Mouse (Mus musculus) CH12.LX (cell line): Measurements from ENCODE around the gene Grin2c. TPM values are rescaled to one million over a fixed set of nuclear protein-coding genes. Genes with fewer than 3 reads are reported as not detected.
A peak's percentile ranks its signal among the peaks of the same experiment; 100 is the strongest.

Source experiments
- DNase-seq: peaks from one replicate; pipeline ENCODE4 v3.0.0-alpha.2; 2013; ENCODE audit errors: extremely low read depth
- H3K27ac ChIP-seq: 2 replicates; pipeline ENCODE4 v1.5.1; 2012; ENCODE audit warnings: low read depth, mild to moderate bottlenecking, control low read depth, moderate library complexity; ENCODE audit not compliant: insufficient read depth
- H3K27me3 ChIP-seq: replicated peaks from 2 replicates; pipeline ENCODE3; 2012; ENCODE audit warnings: inconsistent platforms
- H3K36me3 ChIP-seq, 2 experiments: replicated peaks in 1 of 2; 2 replicates each; pipeline versions ENCODE3 to v1.6.1; 2012; ENCODE audit warnings: inconsistent platforms in 1 of 2, low read length in 1 of 2, mild to moderate bottlenecking in 1 of 2, mixed read lengths in 1 of 2, moderate library complexity in 1 of 2; ENCODE audit not compliant: control insufficient read depth in 1 of 2, insufficient read depth in 1 of 2
- H3K4me1 ChIP-seq, 2 experiments: 2 replicates each; pipeline ENCODE4 v1.6.1; 2012; ENCODE audit warnings: inconsistent platforms in 1 of 2, moderate library complexity in 1 of 2; ENCODE audit not compliant: insufficient read depth in 2 of 2, control insufficient read depth in 1 of 2
- H3K4me2 ChIP-seq: 2 replicates; pipeline ENCODE4 v1.6.1; 2012; ENCODE audit warnings: low read depth, mild to moderate bottlenecking, control low read depth; ENCODE audit not compliant: poor library complexity, insufficient read depth, severe bottlenecking
- H3K4me3 ChIP-seq, 3 experiments: fragments of 150-350 bp in 1 of 3; sonication (generic) in 1 of 3; replicated peaks in 1 of 3; 2 replicates each; pipeline versions ENCODE3 to v1.5.1; 2011 to 2012; ENCODE audit warnings: low read depth in 2 of 3, low read length in 2 of 3, mild to moderate bottlenecking in 2 of 3, moderate library complexity in 2 of 3, control low read depth in 1 of 3, improper control_type of control experiment in 1 of 3, inconsistent platforms in 1 of 3, mixed read lengths in 1 of 3; ENCODE audit not compliant: poor library complexity in 1 of 3
- H3K79me2 ChIP-seq: replicated peaks from 2 replicates; pipeline ENCODE4 v1.6.1; 2012; ENCODE audit warnings: mild to moderate bottlenecking, moderate library complexity; ENCODE audit not compliant: control insufficient read depth, poor library complexity, insufficient read depth, severe bottlenecking; ENCODE audit errors: extremely low read depth
- H3K9ac ChIP-seq: 2 replicates; pipeline ENCODE4 v1.6.1; 2012; ENCODE audit warnings: low read depth, mild to moderate bottlenecking, control low read depth, moderate library complexity; ENCODE audit not compliant: insufficient read depth
- H3K9me3 ChIP-seq: replicated peaks from 2 replicates; pipeline ENCODE3; 2012; ENCODE audit warnings: low read length, inconsistent platforms, mixed read lengths
- BHLHE40 ChIP-seq: IDR thresholded peaks from 2 replicates; pipeline ENCODE4 v1.6.1; 2011; ENCODE audit warnings: mild to moderate bottlenecking, low read depth, low read length, improper control_type of control experiment
- CTCF ChIP-seq, 2 experiments: IDR thresholded peaks in 1 of 2; conservative IDR thresholded peaks in 1 of 2; 2 replicates each; pipeline ENCODE4 v1.5.1; 2011 to 2012; ENCODE audit warnings: low read depth in 2 of 2, low read length in 2 of 2, improper control_type of control experiment in 1 of 2, inconsistent platforms in 1 of 2, mild to moderate bottlenecking in 1 of 2, moderate library complexity in 1 of 2
- ETS1 ChIP-seq: conservative IDR thresholded peaks from 2 replicates; pipeline ENCODE4 v1.6.1; 2012; ENCODE audit warnings: low read depth, mild to moderate bottlenecking, inconsistent platforms, low read length, improper control_type of control experiment, moderate library complexity
- JUND ChIP-seq: conservative IDR thresholded peaks from 2 replicates; pipeline ENCODE4 v1.6.1; 2011; ENCODE audit warnings: low read depth, low read length, improper control_type of control experiment
- MEF2A ChIP-seq: IDR thresholded peaks from 2 replicates; pipeline ENCODE4 v1.6.1; 2014; ENCODE audit warnings: low read depth, mild to moderate bottlenecking, inconsistent platforms, low read length, improper control_type of control experiment, borderline replicate concordance
- NRF1 ChIP-seq: IDR thresholded peaks from 2 replicates; pipeline ENCODE4 v1.6.1; 2014; ENCODE audit warnings: low read depth, mild to moderate bottlenecking, inconsistent platforms, low read length, improper control_type of control experiment, moderate library complexity
- PAX5 ChIP-seq: IDR thresholded peaks from 2 replicates; pipeline ENCODE4 v1.6.1; 2012; ENCODE audit warnings: low read length, inconsistent platforms, mixed read lengths
- RAD21 ChIP-seq: IDR thresholded peaks from 2 replicates; pipeline ENCODE4 v1.6.1; 2011; ENCODE audit warnings: low read depth, mild to moderate bottlenecking, low read length, improper control_type of control experiment, moderate library complexity
- SIN3A ChIP-seq: IDR thresholded peaks from 2 replicates; pipeline ENCODE4 v1.6.1; 2012; ENCODE audit warnings: low read length, improper control_type of control experiment, inconsistent platforms
- SMC3 ChIP-seq: IDR thresholded peaks from 2 replicates; pipeline ENCODE4 v1.6.1; 2011; ENCODE audit warnings: low read depth, low read length, improper control_type of control experiment
- TBP ChIP-seq: conservative IDR thresholded peaks from 2 replicates; pipeline ENCODE4 v1.6.1; 2011; ENCODE audit warnings: low read depth, low read length, improper control_type of control experiment
- TCF12 ChIP-seq: IDR thresholded peaks from 2 replicates; pipeline ENCODE4 v1.6.1; 2014; ENCODE audit warnings: low read depth, mild to moderate bottlenecking, inconsistent platforms, low read length, improper control_type of control experiment
- ZNF384 ChIP-seq: IDR thresholded peaks from 2 replicates; pipeline ENCODE4 v1.6.1; 2012; ENCODE audit warnings: low read depth, low read length, improper control_type of control experiment, inconsistent platforms
- dilution Hi-C: fragments of 300-500 bp; cut with MboI; formaldehyde crosslinking; loops from 2 replicates; pipeline ENCODE4 v1.14.3; 2020; ENCODE audit warnings: low sequenced_read_pairs; ENCODE audit not compliant: extremely low pct_unique_long_range_greater_than_20kb, extremely low pct_ligation_motif_present
- in situ Hi-C: fragments of 300-500 bp; cut with MboI; formaldehyde crosslinking; loops from 3 replicates; pipeline ENCODE4 v1.14.3; 2019; ENCODE audit warnings: low sequenced_read_pairs, low pct_ligation_motif_present, low pct_unique_long_range_greater_than_20kb, mixed read lengths
- polyA plus RNA-seq: library from polyadenylated mRNA; unstranded; fragments of >175 nt; gene quantifications from 2 replicates; pipeline ENCODE4 v1.2.1, GENCODE M21; 2012; ENCODE audit warnings: low read depth; ENCODE audit not compliant: insufficient read length
- total RNA-seq, 2 experiments: library from RNA; depleted of rRNA; stranded (reverse); fragments of 300-350 nt in 1 of 2; fragments of >200 nt in 1 of 2; gene quantifications; 2 replicates each; pipeline ENCODE4 v1.2.3; 2012 to 2014

The Grin2c gene
- total and polyA plus RNA-seq, 3 experiments, result 0.04 TPM; not detected in 2

GRCm38 (mm10) chr11:115234320-115235044 lies 32.6 kb downstream of the Grin2c start:
- dilution Hi-C loops, result no loop called here
- Histone ChIP-seq H3K4me1 (peaks cover 26 to 69% of the 10 kb centered on the region in 2 experiments), H3K36me3 (peaks cover 8 to 53% of the 10 kb centered on the region in 2 experiments)

DNA sequence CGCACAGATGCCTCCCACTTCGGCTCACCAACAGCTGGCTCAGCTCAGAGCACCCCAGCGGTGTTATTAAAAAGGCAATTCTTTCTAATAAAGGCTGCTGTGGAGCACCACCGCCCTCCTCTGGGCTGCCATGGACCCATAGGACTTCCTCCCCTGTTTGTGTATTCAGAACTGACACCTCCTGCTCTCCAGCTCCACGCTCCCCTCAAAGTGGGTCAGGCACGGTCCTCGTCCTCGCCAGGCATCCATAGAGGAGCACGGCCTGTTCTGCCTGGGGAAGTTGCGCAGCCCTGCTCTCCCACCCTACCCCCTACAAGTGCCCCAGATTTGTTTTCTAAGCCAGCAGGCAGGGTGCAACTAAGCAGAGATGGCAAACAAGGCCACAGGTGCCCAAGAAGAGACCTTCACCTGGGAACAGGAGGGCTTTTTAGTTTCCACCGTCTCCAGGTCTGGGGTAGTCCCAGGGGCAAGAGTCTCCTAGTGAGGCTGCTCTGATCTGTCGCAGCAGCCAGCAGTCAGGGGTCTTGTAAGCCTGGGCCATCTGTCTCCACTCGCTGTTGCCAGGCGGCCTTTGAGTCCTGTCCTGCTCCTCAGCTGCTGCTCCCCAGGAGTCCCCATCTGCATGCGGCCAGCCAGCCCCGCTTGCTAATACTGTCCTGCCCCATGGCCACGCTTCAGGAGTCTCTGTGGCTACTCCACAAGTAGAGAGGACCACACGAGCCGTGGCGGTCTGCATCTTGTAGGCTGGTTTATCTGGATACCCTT lies 33.3 kb downstream of the Grin2c start:
- no peak for DNase-seq
- Histone ChIP-seq H3K4me1 (peaks cover 31 to 77% of the 10 kb centered on the region in 2 experiments), H3K9ac (no peak overlapping the region), H3K79me2 (no peaks in the 10 kb centered on the region), H3K4me2 (no peak overlapping the region), H3K9me3 (no peaks in the 10 kb centered on the region), H3K4me3 (no peak overlapping the region), H3K27ac (no peak overlapping the region), H3K36me3 (peaks cover 11 to 53% of the 10 kb centered on the region in 2 experiments), H3K27me3 (no peaks in the 10 kb centered on the region)
- in situ Hi-C loops (loop anchor here (5.0 kb wide), 2 partner anchors 39 to 71 kb away; partner anchors contain the start of gene Slc9a3r1), dilution Hi-C loops (no loop called here)
- peak in 1 of 2 experiments; percentile 54; a peak in 2 of 4 replicates for TF ChIP-seq CTCF (conservative IDR thresholded peaks at IDR 0.05 in 1 of 2, IDR thresholded peaks at IDR 0.05 in 1 of 2; ENCODE audit: low read depth in 2 of 2, low read length in 2 of 2)
- peak; percentile 59 for TF ChIP-seq RAD21
- peak; percentile 34 for TF ChIP-seq SMC3
- no peak for TF ChIP-seq NRF1

More at GRCm38 (mm10) chr11:115234320-115235044, 32.6 kb downstream of the Grin2c start:
- Histone ChIP-seq H3K27ac (no peak overlapping the region), H3K4me2 (no peak overlapping the region), H3K9me3 (no peaks in the 10 kb centered on the region), H3K9ac (no peak overlapping the region), H3K4me3 (no peak overlapping the region), H3K79me2 (no peaks in the 10 kb centered on the region), H3K27me3 (no peaks in the 10 kb centered on the region)
- no peak for DNase-seq
- in situ Hi-C loops, result loop anchor here (5.0 kb wide), 2 partner anchors 38 to 72 kb away; partner anchors contain the start of gene Slc9a3r1
- TF ChIP-seq PAX5 (no peak), TBP (no peak)

GRCm38 (mm10) chr11:115232889-115233288 lies 34.2 kb downstream of the Grin2c start:
- H3K9me3 ChIP-seq, result no peaks in the 10 kb centered on the region
- no peak overlapping the region for H3K4me3 ChIP-seq
- H3K27me3 ChIP-seq, result no peaks in the 10 kb centered on the region
- dilution Hi-C loops (no loop called here), in situ Hi-C loops (loop anchor here (5.0 kb wide), 2 partner anchors 39 to 71 kb away; partner anchors contain the start of gene Slc9a3r1)
- DNase-seq, result peak; percentile 69
- H3K4me1 ChIP-seq, result peaks cover 31 to 85% of the 10 kb centered on the region in 2 experiments
- peaks cover 11 to 53% of the 10 kb centered on the region in 2 experiments for H3K36me3 ChIP-seq
- H3K79me2 ChIP-seq, result no peaks in the 10 kb centered on the region
- no peak overlapping the region for H3K9ac ChIP-seq
- TF ChIP-seq ETS1 (peak; percentile 64), MEF2A (0 out of 2 replicates have a peak, but pooled peaks have one; percentile 30), TCF12 (peak; percentile 54; the same call in 1 of the 2 replicates), ZNF384 (no peak), BHLHE40 (0 out of 2 replicates have a peak, but pooled peaks have one; percentile 28), JUND (no peak), SIN3A (0 out of 2 replicates have a peak, but pooled peaks have one; percentile 32)
- H3K27ac ChIP-seq, result 0 out of 2 replicates have a peak overlapping the region, but pooled peaks have one; percentile 9
- H3K4me2 ChIP-seq, result no peak overlapping the region
